Mouse (Mus musculus) frontal cortex, postnatal 14 days (tissue): Measurements from ENCODE around the gene Baz2b.
A peak's percentile ranks its signal among the peaks of the same experiment; 100 is the strongest.

Experiments
- DNase-seq, 2 experiments: peaks; one replicate each; pipeline ENCODE4 v3.0.0; 2022; ENCODE audit warnings: low spot score in 2 of 2

The Baz2b gene

DNA sequence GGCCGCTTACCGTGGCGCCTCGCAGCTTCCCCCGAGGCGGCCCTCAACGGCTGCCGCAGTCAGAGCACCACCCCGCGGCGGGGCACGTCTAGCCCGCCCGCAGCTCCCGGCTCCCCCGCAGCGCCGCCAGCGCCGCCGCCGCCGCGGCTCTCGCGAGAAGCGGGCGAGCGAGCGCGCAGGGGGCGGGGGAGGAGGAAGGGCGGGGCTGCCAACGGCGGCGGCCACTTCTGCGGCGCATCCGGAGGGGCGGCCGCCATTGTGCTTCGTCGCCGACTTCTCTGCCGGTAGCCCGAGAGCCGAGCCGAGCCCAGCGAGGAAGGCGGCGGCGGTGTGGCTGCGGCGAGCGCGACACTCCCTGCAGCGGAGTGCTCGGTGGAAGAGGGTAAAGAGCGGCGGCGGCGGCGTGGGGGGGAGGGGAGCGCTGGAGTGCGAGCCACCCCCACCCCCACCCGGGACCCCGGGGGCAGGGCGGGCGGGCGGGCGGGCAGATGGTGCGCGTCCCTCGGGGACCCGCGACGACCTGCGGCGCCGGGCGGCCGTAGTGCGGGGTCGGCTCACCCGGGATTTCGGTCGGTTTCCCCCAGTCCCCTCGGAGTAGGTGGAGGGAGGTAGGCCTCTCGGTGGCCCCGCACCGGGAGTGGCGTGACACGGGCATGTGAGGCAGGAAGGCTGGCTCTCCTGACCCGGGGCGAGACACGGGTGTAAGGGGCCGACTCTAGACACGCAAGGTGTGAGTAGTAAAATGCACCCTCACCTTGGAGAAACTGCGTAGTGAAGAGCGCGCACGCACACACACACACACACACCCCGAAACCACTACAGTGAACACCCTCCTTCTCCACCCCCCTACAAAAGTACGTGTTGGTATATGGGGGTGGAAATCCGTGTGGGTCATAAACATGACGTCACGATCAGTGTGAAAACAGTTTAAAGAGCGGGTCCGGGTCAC is at the start of gene Baz2b, which contains the start of gene March7:
Gene Baz2b, minus strand, starts transcription at position 137 of the 949 bp plus-strand sequence.
Gene March7, plus strand, starts transcription at position 185 of the 949 bp plus-strand sequence.
- DNase-seq, result peak; percentile 58 to 65

DNA sequence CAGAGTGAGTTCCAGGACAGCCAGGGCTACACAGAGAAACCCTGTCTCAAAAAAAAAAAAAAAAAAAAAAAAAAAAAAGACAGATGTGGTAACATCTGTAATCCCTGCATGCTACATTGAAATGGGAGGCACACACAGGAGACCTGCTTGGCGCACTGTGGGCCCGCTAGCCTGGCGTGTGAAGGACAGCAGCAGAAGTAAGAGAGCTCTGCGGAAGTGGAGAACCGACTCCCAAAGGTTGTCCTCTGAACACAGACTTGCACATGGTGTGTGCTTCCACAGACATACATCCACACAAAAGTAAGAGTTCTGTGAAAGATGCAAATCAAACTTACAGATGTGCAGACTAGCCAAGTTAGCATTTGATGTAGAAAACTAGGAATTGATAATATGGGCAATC is 49.5 kb upstream of the Baz2b start:
- DNase-seq, result no peak

DNA sequence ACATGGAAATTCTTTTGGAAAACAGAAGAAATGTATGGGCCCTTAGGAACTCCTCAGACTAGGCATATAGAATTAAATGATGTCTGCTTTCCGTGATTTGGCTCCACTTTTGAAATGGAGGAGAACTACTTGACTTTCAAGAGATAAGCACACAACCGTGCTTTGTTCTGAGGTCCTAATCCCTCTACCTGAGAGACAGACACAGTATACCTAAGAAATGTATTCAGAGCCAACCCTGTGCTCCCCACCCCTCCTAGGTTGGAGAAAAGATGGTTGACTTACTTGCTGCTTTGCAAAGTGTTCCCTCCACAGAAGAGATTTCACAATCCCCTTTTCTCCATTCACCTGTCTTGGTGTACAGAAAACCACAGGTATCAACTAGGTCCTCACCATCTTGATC is 47.1 kb upstream of the Baz2b start:
- no peak for DNase-seq

DNA sequence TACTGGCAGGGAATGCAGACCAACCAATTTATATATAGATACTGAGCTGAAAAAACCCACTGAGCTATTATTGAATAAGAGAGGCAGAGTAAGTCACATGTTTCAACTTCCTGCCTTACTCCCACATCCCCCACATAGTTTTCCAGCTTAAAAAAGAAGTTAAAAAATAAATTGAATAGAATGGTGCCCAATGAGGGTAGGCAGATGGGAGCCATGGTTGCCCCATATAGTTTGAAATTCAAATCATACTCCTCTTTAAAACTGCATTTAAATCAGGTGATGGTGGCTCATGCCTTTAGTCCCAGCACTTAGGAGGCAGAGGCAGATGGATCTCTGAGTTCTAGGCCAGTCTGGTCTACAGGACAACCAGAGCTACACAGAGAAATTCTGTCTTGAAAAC is 43.9 kb upstream of the Baz2b start:
- DNase-seq, result no peak

DNA sequence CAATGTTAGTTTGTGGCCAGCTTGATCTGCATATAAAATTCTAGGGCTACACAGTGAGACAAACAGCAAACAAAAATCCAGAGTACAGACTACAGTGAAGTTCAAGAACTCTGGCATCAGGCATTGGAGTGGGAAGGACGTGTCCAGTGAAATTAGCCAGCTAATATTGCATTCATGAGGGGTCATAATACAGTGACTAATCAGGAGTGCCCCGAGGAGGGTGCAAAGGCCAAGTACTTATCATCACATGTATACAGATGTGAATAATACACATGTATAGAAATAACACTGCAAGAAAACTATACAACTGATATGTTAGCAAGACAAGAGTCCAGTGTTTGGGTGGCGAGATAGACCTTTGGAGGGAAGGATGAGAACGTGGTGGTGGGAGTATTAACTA is 43.1 kb upstream of the Baz2b start:
- DNase-seq, result no peak

DNA sequence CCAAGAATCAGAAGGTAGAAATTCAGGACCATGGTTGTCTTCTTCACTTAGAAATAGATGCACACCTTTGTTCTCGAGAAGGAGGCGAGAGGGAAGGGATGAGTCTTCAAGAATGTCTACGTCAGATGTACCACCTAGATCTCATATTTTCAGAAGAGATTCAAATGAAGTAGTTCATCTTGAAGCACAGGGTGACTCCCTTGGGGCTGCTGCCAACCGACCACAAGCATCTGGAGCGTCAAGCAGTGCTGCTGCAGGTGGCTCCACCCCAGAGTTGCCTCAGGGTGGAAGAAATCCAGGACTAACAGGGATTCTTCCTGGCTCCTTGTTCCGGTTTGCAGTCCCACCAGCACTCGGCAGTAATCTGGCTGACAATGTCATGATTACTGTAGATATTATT is 24.9 kb upstream of the Baz2b start:
- DNase-seq, result no peak

DNA sequence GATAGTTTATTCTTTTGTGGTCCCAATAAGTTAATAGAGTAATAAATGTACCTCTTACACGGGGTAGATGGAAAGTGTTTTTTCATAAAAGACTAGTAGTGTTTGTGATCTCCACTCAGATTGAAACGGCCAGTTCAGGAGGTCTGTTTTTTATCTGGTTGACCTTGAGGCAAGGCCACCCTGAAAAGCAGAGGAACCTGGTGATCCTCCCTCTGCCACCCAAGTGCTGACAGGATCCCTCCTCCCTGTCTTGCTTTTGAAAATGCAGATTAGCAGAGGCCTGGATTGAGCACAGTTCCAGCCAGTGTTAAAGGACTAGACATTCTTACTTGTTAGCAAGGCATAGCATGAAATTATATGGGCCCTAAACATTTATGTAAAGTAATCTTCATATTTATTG is 23.5 kb upstream of the Baz2b start:
- DNase-seq, result no peak

DNA sequence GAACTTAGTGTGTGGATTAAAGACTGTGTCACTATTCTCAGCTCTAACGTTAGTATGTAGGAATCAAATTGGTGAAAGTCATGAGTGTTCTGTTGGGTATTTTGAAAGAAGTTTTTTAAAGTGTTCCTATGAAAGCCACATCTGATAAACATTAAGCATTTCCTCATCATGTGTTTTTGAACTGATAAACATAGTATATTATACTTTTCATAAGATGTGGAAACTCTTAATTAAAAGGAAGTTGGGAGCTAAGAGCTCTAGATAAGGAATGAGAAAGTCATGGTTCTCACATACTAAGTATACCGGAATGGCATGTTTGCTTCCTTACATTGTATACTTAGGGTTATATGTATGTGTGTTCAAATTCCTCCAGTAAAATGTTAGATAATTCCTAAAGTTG is 20.7 kb upstream of the Baz2b start:
- DNase-seq, result no peak

DNA sequence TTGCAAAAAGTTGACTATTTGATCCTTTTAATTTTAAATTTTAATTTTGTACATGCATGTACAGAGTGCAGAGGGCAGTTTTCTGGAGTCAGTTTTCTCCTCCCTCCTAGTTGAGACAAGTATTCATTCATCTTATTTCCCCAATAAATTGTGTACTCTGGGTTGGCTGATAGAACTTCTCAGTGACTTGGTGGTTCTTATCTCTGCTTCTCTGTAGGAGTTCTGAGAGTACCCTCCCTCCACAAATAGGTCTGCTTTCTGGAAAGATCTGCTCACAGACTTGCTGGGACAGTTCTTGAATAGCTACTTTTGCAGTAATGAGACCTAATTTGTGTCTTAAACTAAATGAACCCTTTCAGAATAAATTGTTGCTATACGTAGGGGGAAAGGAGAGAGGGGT is 18.8 kb upstream of the Baz2b start:
- no peak for DNase-seq

DNA sequence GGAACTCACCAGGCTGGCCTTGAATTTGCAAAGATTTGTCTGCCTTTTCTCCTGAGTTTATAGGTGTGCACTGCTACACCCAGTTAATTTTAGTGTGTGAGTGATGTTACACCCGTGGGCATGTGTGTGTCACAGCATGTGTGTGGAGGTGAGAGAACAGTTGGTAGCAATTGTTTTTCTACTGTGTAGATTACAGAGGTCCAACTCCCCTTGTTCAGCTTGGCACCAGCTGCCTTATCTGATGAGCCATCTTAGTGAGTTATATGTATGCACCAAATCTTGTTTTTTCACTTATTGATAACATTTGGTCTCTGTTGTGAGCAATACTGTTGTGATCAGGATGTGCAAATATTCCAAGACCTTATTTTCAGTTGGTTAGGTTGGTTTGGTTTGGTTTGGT is 13.8 kb upstream of the Baz2b start:
- no peak for DNase-seq

DNA sequence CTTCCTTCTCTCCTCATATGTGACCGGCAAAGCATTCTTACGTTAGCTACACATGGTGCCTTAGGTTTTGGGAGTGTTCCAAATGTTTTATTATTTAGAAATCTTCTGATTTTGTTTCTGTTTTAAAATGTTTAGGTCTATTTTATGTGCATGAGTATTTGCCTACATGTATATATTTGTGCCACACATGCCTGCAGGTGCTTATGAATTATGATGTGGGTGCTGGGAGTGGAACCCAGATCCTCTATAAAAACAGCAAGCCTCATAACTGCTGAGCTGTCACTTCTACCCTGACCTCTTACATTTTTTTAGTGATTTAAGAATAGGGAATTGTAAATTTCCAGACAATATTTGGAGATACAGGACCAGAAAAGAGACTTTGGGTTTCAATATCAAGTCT is 12.3 kb upstream of the Baz2b start:
- no peak for DNase-seq

DNA sequence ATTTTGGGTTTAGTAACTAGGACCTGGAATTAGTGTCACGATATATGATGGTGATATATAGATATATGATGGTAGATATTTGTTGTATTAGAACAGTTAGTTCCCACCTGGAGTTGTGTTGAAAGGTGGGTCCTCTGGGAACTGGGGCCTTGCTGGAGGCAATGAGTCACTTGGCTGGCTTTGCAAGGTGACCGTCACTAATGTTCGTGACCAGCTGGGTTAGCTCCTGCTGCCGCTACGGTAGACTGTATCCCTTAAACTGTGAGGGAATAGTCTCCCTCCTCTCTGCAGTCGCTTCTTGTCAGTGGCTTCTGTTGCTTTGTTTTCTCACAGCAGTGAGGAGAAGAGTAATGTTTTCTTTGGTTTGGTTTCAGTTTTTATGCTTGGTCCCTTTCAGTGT is 11.6 kb upstream of the Baz2b start:
- DNase-seq, result no peak

DNA sequence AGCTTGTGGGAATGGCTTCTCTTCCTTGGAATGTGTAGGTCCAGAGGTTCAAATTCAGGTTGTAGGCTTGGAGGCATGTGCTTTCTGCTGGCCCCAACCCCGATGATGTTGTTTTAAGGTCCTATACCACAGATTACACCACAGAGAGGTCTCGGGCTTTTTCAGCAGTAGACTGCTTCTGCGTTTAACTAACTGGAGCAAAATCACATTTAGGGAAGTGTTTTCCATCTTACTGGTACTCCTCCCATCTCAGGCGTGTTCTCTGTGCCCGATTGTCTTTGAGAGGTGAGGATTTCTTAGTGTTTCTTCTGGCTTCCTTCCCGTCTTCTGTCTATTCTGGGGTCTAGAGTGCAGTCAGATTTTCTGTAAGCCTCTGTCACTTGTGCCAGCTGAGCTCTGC is 8.0 kb upstream of the Baz2b start:
- no peak for DNase-seq

DNA sequence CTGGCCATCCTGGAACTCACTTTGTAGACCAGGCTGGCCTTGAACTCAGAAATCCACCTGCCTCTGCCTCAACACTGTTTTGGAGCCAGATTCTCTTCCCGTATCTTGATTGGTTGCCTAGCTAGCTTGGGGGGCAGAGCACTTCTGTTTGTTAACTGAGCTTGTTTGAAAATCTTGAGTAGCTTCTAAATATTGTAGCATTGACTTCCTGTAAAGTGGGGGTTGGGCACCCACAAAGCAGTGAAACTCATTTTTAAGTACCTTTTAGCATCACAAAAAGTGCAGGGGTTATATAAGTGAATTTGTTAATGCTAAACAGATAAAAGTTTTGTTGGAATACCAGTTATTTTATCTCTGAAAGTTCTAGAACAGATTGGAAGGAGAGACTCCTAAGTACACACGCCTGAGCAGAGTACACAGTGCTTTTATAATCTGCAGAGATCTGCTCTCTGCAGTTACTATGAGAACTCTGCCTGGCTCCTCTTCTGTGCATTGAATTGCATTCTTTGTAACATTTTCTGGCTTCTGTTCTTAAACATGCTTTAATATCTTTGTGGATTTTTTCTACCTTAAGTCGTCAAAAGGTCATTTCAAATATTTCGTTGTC is 7.0 kb upstream of the Baz2b start:
- no peak for DNase-seq

DNA sequence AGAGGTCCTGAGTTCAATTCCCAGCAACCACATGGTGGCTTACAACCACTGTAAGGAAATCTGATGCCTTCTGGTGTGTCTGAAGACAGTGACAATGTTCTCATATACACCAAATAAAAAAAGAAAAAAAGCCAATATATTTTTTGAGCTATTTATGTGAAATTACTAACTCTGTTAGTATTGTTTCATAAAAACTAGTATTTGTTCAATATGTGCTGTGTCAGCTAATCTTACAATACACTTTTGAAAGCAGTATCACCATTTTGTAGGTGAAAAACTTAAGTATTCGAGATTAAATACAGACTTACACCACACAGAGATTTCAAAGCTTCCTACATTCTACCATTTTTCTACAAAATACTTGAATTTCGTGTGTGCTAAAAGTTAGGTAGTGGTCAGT is 5.0 kb upstream of the Baz2b start:
- no peak for DNase-seq

DNA sequence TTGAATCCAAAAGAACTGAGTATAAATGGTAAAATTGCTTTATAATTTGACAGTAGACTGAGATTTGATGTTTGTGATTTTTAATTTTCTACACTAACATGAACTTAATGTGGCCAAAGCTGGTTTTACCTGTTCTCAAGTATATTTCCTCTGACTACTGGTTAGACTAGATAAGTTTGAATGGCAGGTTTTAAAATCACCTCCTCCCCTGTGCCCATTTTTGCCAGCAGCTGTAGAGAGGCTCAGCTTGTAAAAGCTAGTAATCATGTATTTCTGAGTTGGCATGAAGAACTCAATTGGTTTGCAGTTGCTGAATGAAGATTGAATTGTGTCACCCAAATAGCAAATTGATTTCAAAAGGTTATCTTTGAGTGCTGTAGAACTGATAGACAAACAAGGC is 2.8 kb upstream of the Baz2b start:
- no peak for DNase-seq

DNA sequence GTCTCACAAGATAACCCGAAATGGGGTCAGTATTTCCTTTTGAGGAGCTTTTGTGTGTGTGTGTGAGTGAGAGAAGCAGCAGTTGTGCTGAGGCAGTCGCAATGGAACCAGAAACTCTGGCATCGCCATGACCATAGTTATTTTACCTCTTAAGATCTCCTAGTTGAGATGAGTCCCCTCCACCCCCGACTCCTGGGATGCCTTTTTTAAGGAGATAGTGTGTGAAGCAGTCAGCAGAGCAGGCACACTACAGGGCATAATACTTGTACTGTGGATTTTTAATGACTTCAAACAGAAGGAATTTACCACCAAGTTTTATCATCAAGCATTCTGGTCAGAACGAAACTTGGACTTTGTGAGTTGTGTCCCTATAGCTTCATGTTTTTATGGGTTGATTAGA is 1.2 kb upstream of the Baz2b start:
- DNase-seq, result no peak

DNA sequence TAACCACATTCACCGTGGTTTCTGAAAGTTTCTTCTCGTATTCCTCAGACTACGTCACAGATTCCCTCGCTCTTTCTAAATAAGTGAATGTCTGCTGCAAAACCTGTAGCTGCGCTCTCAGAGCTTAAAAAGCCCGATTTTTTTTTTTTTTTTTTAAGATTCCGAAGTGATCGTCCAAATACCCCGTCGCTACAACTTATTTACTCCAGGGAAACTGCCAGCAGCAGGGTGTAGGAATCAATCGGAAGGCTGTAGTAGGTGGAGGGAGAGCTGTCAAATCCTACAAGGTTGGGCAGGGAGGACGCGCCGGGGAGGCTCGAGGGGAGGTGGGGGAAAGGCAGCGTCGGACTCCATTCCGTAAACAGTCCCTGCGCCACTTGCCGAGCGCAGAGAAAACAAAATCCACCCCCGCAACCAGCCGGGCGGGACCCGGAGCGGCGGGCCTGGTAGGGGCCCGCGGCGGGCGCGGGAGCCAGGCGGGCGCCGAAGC is 472 bp downstream of the Baz2b start:
- peak; percentile 13 to 50 for DNase-seq

DNA sequence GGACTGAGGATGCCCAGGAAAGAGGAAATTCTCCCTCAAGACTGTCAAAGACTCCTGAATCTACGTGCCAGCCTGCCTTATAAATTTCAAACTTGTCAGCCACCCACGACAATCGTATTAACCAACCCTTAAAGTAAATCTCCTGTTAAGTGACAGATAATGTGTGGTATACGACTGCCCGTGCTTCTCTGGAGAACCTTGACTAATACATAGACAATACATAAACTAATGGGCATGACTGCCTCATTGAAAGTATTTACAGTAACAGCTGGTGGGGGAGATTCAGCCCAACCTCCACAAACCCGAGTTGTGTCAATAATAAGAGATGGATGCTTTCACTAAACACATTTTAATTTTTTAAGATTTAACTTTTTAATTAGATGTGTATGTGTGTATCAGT is 3.8 kb downstream of the Baz2b start:
- DNase-seq, result no peak

DNA sequence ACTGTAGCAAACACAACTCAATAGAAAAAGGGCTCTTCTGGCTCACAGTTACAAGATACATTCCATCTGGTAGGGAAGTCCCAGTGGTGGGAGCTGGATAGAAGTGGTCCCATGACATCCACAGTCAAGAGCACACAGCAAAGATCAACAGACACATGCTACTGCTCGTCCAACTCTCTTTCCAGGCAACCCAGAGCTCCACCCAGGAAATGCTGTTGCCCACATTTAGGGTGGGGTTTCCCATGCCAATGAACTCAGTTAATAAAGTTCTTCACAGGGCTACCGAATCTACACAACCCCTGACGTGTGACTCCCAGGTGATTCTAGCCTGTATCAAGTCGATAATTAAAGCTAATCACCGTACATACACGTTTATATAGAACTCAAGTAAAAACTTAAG is 5.5 kb downstream of the Baz2b start:
- DNase-seq, result no peak

DNA sequence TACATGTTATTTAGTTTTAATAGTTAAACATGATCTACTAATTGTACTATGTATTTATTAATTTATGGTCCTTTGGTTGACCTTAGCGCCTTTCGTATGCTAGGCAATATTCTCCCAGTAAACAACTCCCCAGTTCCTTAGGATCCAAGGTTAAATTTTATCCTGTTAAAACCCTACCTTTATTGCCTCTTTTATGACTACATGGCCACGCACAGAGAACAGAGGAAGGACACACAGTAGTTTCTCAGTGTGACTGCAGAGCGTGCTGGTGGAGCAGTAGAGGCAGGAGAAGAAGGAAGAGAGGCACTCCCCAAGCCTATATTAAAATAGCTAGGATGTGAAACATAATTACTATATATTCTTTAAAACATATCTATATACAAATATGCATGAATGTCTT is 5.9 kb downstream of the Baz2b start:
- no peak for DNase-seq

DNA sequence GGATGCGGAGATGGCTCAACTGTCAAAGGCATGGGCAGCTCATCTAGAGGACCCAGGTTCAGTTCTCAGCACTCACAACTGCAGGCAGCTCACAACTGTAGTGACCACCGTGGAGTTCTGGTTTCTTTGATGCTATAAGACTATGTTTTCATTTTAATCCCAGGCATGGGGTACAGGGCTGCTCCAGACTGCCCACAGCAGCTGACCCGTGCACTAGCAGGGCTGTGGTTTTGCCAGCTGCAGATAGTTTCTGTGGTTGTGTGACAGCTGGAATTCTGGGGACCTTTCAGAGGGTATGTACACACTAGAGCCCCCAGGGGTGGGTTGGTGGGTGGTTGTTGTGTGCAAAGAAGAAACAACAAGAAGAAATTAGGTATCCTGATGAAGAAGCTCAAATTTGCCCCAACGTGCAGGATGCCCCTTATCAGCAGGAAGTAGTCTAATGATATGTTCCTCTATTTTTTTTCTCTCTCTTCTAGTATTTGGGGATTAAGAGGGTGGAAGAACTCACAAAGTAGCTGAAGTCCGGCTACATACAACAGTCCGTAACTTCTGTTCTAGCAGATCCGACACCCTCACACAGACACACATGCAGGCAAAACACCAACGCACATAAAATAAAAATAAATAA is 6.6 kb downstream of the Baz2b start:
- no peak for DNase-seq

DNA sequence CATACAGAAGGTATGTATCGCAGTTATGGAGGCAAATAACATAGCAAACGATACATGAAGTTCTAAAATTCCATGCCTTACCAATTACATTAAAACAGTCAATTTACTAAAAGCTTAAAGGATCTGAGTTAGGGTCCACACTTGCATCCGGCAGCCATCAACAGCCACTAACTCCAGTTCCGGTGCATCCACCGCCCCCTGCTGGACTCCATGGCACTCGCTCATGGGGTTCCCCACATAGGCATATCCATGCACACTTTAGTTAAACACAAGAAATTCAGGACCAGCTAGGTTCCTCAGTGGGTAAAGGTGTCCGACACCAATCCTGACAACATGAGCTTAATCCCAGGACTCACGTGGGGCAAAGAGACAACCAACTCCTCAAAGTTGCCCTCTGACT is 9.0 kb downstream of the Baz2b start:
- DNase-seq, result peak in 1 of 2 experiments; percentile 19
